Mouse (Mus musculus): ENCODE measurements around the gene Cox6b2. TPM values are rescaled to one million over a fixed set of nuclear protein-coding genes. Genes with fewer than 3 reads are reported as not detected.

Cox6b2 gene
- polyA plus RNA-seq, 1 experiment from 2014 or later: 51.5 TPM

DNA sequence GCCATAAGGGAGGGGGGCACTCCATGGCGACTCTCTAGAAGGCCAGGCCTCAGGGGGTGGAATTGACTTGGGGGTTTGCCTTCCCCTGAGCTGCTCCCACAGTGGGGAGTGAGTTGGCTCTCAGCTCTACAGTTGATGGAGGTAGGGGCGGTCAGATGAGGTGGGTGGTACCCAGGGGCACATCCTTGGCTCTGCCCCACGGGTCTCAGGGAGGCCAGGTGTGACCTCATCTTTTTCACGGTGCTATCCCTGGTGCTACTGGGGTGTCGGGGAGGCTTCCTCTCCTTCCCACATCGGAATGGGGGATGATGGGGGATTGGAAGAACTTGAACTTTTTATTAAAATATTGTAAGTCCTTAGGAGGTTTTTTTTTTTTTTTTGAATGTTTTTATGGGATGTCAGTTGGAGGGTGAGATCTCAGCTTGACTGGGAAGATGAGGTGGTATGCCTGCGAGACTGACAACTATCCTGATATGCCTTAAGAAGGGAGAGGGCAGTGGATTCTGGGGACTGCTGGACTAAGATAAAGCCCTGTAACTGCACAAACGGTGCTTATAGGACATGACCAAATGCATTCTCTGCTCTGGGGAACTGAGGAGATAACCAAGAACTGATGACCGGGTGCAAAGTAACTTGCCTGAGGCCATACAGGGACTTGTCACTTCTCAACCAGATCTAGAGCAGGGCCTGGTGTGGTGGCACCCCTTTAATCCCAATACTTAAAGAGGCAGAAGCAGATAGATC, 5.6 kb downstream of the Cox6b2 start:
- Histone ChIP-seq H3K27me3 (ENCODE audit: low read depth, poor library complexity, severe bottlenecking) (no peaks in the 10 kb centered on the region), H3K4me3 (no peak overlapping the region), H3K4me1 (peaks cover 23% of the 10 kb centered on the region), H3K9me3 (replicated peaks) (no peaks in the 10 kb centered on the region), H3K36me3 (peaks cover 47% of the 10 kb centered on the region), H3K27ac (no peak overlapping the region)
- DNase-seq (ENCODE audit: low spot score): no peak
- WGBS: 64% methylated on average over 9 of the region's 9 CpGs

DNA sequence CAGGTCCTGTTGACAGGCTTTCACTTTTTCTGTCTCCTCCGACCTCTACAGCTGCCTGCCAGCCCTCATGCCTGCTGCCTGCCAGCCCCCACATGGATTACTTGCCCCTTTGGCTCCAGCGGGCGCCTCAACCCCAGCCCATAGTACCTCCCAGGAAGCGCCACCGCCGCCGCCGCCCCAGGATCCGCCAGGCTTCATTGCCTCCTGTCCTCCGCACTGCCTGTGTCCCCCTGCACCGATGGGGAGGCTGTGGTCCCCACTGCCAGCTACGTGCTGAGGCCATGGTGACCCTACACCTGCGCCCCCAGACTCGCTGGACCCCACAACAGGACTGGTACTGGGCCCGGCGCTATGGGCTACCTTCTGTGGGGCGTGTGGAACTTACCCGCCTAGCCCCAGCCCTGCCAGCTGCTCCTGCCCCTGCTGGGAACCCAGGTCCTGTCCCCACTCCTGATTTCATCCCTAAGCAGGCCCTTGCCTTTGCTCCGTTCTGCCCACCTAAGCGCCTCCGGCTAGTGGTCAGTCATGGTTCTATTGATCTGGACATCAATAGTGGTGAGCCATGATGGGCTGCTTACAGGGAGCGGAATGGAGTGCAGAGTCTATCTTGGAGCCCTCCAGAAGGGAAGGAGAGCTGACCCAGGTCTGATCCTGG, 6.4 kb downstream of the Cox6b2 start:
- 86% methylated on average over 22 of the region's 22 CpGs for WGBS
- H3K27ac ChIP-seq: no peak overlapping the region
- DNase-seq (ENCODE audit: low spot score): no peak
- no peaks in the 10 kb centered on the region for H3K27me3 ChIP-seq (ENCODE audit: low read depth, poor library complexity, severe bottlenecking)
- H3K36me3 ChIP-seq: peaks cover 52% of the 10 kb centered on the region
- H3K9me3 ChIP-seq (replicated peaks): no peaks in the 10 kb centered on the region
- no peak overlapping the region for H3K4me3 ChIP-seq
- H3K4me1 ChIP-seq: peaks cover 23% of the 10 kb centered on the region

DNA sequence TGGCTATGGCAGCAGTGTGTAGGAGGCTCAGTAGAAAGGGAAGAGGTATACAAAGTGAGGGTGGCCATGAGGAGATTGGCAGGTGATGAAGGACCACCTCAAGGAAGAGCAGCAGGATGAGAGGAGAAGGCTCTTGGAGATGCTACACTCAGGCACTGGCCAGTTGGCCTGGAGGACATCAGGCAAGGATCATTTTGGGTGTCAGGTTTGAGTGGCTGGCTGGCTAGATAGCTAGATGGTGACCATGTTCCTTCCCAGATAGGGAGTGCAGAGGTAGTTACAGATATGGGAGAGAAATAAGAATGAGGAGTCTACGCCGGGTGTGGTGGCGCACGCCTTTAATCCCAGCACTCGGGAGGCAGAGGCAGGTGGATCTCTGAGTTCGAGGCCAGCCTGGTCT, 8.0 kb downstream of the Cox6b2 start:
- Histone ChIP-seq H3K27ac (no peak overlapping the region), H3K27me3 (ENCODE audit: low read depth, poor library complexity, severe bottlenecking) (no peaks in the 10 kb centered on the region), H3K36me3 (peaks cover 52% of the 10 kb centered on the region), H3K9me3 (replicated peaks) (no peaks in the 10 kb centered on the region), H3K4me3 (no peak overlapping the region), H3K4me1 (peaks cover 30% of the 10 kb centered on the region)
- WGBS: 92% methylated on average over 6 of the region's 6 CpGs
- no peak for DNase-seq (ENCODE audit: low spot score)

DNA sequence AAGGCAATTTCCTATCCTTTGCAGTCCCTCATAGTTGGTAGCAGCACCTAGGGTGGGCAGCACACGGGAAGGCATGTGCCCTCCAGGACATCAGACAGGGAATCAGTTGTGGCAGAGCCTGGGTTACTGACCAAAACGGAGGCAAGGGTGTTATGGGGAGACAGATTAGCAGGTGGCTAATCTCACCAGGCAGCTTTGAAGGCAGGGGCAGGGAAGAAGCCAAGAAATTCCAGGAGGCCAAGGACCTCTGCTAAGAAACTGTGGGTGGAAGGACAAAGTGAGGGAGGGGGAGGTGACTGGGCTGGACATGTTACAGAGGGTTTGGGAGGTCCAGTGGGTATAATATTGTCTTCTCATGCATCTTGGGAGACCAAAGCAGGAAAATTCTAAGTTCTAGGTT, 9.5 kb downstream of the Cox6b2 start:
- no peak overlapping the region for H3K4me3 ChIP-seq
- WGBS: 83% methylated on average over 2 of the region's 2 CpGs
- H3K4me1 ChIP-seq: peaks cover 36% of the 10 kb centered on the region
- no peak overlapping the region for H3K27ac ChIP-seq
- H3K27me3 ChIP-seq (ENCODE audit: low read depth, poor library complexity, severe bottlenecking): no peaks in the 10 kb centered on the region
- H3K36me3 ChIP-seq: peaks cover 52% of the 10 kb centered on the region
- DNase-seq (ENCODE audit: low spot score): no peak
- no peaks in the 10 kb centered on the region for H3K9me3 ChIP-seq (replicated peaks)

DNA sequence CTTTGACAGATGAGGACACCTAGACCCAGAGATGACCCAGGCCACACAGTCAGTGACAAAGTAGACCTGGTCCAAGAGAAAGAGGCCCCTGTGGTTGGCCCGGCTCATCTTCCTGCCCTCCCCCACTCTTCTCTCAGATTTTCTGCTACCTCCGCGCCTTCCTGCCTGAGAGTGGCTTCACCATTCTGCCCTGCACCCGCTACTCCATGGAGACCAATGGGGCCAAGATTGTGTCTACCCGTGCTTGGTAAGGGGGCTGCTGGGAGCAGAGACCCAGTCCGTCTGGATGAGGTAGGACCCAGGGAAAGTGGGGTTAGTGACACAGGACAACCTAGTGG, 10.4 kb downstream of the Cox6b2 start:
- no peak for DNase-seq (ENCODE audit: low spot score)
- H3K27me3 ChIP-seq (ENCODE audit: low read depth, poor library complexity, severe bottlenecking): no peaks in the 10 kb centered on the region
- no peak overlapping the region for H3K27ac ChIP-seq
- H3K9me3 ChIP-seq (replicated peaks): no peaks in the 10 kb centered on the region
- H3K4me3 ChIP-seq: peak overlapping the region; percentile 84; the same call in 1 of the 2 replicates
- H3K4me1 ChIP-seq: peaks cover 36% of the 10 kb centered on the region
- WGBS: 84% methylated on average over 6 of the region's 6 CpGs
- peaks cover 52% of the 10 kb centered on the region for H3K36me3 ChIP-seq

DNA sequence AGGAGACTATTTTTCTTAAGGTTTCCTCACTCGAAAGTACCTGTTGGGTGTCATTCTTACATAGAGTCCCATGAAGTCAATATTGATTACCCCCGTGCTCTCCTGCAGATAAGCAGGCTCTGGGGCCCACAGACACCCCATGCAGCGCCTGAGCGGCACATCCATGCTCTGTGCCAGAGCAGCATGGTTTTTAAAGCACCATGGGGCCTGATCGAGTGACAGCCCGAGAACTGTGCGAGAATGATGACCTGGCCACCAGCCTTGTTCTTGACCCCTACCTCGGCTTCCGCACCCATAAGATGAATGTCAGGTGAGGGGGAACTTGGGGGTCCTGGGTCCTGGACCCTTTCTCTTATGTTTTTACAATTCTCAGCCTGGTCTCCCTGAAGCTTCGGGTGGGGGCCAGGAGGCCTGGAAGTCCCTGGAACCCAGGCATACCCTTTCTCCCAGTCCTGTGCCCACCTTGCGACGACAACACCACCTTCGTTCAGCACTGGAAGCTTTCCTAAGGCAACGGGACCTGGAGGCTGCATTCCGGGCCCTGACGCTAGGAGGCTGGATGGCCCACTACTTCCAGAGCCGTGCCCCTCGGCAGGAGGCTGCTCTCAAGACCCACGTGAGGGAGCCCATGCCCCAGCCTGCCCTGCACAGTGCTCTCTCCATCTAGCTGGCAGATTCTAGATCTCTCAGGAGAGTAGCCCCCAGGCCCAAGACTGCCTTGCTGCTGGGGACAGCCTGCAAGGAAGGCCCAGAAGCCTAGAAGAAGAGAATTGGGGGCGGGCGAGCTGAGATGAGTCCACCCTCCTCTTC, 11.0 kb downstream of the Cox6b2 start:
- H3K27me3 ChIP-seq (ENCODE audit: low read depth, poor library complexity, severe bottlenecking): no peaks in the 10 kb centered on the region
- no peak for DNase-seq (ENCODE audit: low spot score)
- H3K9me3 ChIP-seq (replicated peaks): no peaks in the 10 kb centered on the region
- peaks cover 36% of the 10 kb centered on the region for H3K4me1 ChIP-seq
- peak overlapping the region; percentile 84 for H3K4me3 ChIP-seq
- peak overlapping the region; percentile 94; the same call in 1 of the 2 replicates for H3K27ac ChIP-seq
- peaks cover 48% of the 10 kb centered on the region for H3K36me3 ChIP-seq
- WGBS: 84% methylated on average over 21 of the region's 21 CpGs

DNA sequence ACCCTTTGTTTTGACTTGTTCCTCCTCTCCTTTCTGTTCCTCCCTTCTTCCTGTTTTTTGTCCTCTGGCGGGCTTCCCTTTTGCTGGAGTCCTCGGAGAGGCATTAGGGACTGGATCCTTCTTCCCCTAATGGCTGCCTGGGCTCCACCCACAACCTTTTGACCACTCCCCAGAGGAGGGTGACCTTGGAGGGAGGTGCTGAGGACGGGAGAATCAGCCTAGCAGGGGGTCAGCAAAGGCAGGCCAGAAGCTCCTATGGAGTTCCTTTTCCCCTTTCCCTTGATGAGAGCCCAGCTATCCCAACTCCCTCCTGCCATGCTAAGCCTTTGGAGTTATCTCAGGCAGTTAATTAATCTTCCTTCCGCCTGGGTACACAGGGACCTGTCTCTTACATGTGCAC, 11.7 kb downstream of the Cox6b2 start:
- Histone ChIP-seq H3K4me1 (peaks cover 32% of the 10 kb centered on the region), H3K4me3 (peak overlapping the region; percentile 84), H3K27ac (peak overlapping the region; percentile 94), H3K9me3 (replicated peaks) (no peaks in the 10 kb centered on the region), H3K27me3 (ENCODE audit: low read depth, poor library complexity, severe bottlenecking) (no peaks in the 10 kb centered on the region), H3K36me3 (peaks cover 41% of the 10 kb centered on the region)
- DNase-seq (ENCODE audit: low spot score): peak; percentile 49
- WGBS: 8% methylated on average over 4 of the region's 4 CpGs

DNA sequence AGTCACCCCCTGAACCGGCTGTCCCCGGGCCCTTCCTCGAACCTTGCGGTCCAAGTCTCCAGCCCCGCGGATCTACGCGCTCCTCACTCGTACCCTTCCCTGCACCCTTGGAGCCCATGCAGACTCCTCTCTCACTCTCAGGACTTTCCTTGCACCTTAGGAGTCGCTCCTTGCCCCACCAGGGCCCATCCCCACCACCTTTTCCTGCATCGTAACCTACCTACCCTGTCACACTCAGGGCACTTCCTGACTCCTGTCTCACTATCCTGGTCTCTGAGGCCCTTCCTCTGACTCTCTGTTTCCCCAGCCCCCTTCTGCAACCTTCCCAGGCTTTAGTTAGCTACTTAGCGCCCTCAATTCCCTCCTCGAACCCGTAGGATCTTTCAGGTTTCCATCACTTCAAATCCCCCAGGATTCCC, 12.6 kb downstream of the Cox6b2 start:
- WGBS: under 1% methylated on average over 14 of the region's 14 CpGs
- Histone ChIP-seq H3K9me3 (replicated peaks) (no peaks in the 10 kb centered on the region), H3K27ac (peak overlapping the region; percentile 94), H3K36me3 (peaks cover 33% of the 10 kb centered on the region), H3K27me3 (ENCODE audit: low read depth, poor library complexity, severe bottlenecking) (no peaks in the 10 kb centered on the region), H3K4me3 (peak overlapping the region; percentile 84), H3K4me1 (peaks cover 31% of the 10 kb centered on the region)
- no peak for DNase-seq (ENCODE audit: low spot score)

DNA sequence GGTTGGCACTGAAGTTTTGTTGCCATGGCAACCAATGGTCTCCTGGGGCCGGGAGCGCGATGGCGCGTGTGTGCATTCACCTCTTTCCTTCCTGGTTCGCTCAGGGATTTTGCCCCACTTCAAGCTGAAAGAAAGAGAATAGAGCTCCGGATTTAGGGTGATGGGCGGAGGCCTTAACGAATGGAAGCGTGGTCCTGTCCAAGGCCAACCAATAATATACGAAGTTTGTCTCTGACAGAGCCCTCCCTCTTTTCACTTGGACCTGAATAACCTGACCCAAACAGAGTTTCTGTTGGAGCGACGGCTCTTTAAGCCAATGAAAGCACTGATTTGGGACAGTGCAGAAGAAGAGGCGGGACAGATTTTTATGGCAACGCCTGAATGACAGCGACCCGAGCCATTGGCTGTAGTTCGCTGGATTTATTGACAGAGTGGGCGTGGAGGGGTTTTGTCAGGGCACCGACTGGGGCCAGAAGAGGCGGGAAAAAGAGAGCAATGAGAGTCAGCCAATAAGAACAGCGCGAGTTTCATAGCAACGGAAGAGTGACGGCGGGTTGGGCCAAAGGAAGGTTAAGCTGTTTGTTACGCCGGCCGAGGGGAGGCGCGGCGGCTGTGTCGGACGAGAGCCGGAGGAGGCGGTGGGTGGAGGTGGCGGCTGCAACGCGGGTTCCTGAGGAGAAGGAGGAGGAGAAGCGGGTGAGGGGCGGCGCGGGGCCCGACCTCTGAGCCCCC, 13.2 kb downstream of the Cox6b2 start, which contains the start of gene Kmt5c:
Gene Kmt5c, plus strand, starts transcription at position 572 of the 732 bp plus-strand sequence.
- H3K36me3 ChIP-seq: peaks cover 29% of the 10 kb centered on the region
- DNase-seq (ENCODE audit: low spot score): peak; percentile 90
- no peaks in the 10 kb centered on the region for H3K27me3 ChIP-seq (ENCODE audit: low read depth, poor library complexity, severe bottlenecking)
- no peaks in the 10 kb centered on the region for H3K9me3 ChIP-seq (replicated peaks)
- peaks cover 31% of the 10 kb centered on the region for H3K4me1 ChIP-seq
- peak within 1 kb of the TSS; percentile 94 for H3K27ac ChIP-seq
- WGBS: under 1% methylated on average over 40 of the region's 44 CpGs
- H3K4me3 ChIP-seq: peak within 1 kb of the TSS; percentile 84

DNA sequence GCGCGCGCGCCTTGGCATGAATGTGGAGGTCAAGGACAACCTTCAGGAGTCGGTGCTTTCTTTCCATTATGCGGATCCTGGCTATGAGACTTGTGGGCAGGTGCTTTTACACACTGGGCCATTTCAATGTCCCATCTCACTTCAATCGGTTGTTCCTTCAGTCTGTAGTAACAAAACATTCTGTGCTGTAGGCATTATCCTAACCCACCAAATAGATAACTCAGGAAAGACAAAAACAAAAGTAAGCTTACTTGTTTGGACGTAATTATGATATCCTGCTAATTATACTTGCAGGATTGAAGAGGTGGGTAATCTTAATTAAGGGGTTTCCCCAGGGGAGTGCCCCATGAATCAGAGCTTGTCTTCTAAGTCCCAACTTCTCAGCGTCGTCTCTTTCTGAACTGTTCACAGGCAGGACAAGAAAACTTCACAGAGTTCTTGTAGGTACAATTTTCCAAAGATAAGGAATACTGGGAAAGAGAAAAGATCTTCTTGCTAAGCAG, 13.8 kb downstream of the Cox6b2 start:
- WGBS: 52% methylated on average over 10 of the region's 10 CpGs
- H3K4me1 ChIP-seq: peaks cover 31% of the 10 kb centered on the region
- peaks cover 22% of the 10 kb centered on the region for H3K36me3 ChIP-seq
- DNase-seq (ENCODE audit: low spot score): no peak
- peak overlapping the region; percentile 84 for H3K4me3 ChIP-seq
- H3K9me3 ChIP-seq (replicated peaks): no peaks in the 10 kb centered on the region
- H3K27ac ChIP-seq: peak overlapping the region; percentile 72
- H3K27me3 ChIP-seq (ENCODE audit: low read depth, poor library complexity, severe bottlenecking): no peaks in the 10 kb centered on the region

DNA sequence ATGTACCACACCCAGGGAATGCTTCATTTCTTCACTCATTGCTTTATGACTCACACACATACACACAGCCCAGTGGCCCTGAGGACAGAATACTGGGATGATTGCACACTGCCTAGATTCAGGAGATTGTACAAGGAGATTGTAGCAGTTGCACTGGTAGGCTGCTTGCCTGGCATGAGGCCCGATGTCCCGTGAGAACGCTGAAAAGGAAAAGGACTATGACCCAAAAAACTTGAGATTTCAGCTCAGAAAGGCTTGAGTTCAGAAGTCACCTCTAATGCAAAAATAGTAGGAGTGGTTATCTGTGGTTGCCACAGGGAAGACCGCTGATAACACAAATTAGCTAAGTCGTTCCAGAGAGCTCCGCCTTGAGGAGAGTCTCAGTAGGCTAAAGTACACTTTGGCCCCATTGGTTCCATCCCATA, 19.9 kb downstream of the Cox6b2 start:
- 70% methylated on average over 6 of the region's 6 CpGs for WGBS
- no peak for DNase-seq (ENCODE audit: low spot score)
- H3K4me1 ChIP-seq: no peaks in the 10 kb centered on the region
- no peaks in the 10 kb centered on the region for H3K36me3 ChIP-seq
- no peaks in the 10 kb centered on the region for H3K27me3 ChIP-seq (ENCODE audit: low read depth, poor library complexity, severe bottlenecking)
- no peak overlapping the region for H3K27ac ChIP-seq
- H3K4me3 ChIP-seq: no peak overlapping the region
- no peaks in the 10 kb centered on the region for H3K9me3 ChIP-seq (replicated peaks)

DNA sequence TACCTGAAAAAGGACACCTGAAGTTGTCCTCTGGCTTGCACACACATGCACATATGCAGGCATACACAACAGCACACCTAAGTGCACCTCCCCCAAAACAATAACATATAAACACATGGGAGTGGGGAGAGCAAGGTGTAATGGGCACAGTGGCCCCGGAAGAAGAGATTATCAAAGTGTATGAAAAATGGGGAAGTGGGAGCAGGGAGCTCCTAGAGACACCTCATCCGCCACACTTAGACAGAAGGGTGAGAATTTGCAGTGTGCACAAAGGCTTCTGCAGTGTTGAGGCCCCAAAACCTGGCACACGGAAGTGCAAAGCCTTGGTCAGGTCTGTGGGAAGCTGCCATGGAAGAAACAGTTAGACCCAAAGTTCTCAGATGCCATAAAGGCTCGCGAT, 21.8 kb downstream of the Cox6b2 start:
- 79% methylated on average over 5 of the region's 5 CpGs for WGBS
- no peaks in the 10 kb centered on the region for H3K9me3 ChIP-seq (replicated peaks)
- no peaks in the 10 kb centered on the region for H3K36me3 ChIP-seq
- H3K4me3 ChIP-seq: no peak overlapping the region
- DNase-seq (ENCODE audit: low spot score): no peak
- no peak overlapping the region for H3K27ac ChIP-seq
- H3K27me3 ChIP-seq (ENCODE audit: low read depth, poor library complexity, severe bottlenecking): no peaks in the 10 kb centered on the region
- no peaks in the 10 kb centered on the region for H3K4me1 ChIP-seq
